Mouse (Mus musculus): ENCODE data around the gene Ptpro.

Gene Ptpro

DNA sequence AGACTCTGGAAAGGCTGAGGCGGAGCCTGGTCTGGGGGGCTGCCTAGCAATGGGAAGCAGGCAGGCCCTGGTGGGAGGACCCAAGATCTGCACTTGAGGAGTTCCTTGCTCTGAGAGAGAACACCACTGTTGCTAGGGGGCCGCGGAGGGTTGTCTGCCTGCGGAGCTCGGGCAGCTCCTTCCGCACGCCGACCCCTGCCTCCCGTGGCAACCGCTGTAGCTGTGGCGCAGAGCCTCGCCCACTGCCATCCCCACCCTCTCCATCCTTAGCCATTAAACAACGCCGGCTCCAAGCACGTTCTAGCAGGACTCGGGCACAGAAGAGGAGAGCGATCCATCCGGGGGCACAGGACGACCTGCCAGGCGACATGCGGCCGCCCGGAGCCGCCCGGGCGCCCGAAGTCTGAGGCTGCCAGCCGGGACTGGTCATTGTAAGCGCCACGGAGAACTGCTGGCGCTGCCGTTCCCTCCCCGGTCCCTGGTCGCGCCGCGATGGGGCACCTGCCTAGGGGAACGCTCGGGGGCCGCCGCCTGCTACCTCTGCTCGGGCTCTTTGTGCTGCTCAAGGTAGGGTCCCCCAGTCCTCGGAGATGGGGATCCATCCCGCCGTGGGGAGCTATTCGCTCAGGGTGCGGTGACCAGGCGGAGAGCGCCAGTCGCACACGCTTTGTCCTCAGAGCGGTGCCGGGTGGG, at the start of gene Ptpro:
Gene Ptpro (plus strand): TSS at position 126 of the 693 bp plus-strand sequence.
- DNase-seq (ENCODE audit: low read depth in 2 of 2, low spot score in 2 of 2) = no peak

DNA sequence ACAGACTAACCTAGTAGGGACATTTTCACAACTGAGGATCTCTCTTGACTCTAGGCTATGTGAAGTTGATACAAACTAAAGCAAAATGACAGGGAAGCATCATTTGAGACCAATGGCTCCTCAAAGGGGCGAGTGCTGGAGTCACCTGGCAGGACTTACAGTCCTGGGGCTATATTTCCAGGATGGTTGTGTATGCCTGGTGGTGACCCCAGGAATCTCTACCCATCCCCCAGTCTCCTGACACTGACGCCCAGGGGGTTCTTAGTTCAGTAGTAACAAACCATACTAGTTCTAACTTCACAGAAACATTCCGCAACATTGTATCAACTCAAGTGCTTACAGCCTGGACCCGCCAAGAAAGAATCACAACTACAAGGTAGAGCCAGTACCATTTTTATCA, 49.5 kb upstream of the Ptpro start:
- DNase-seq (ENCODE audit: low read depth in 2 of 2, low spot score in 2 of 2) = no peak

DNA sequence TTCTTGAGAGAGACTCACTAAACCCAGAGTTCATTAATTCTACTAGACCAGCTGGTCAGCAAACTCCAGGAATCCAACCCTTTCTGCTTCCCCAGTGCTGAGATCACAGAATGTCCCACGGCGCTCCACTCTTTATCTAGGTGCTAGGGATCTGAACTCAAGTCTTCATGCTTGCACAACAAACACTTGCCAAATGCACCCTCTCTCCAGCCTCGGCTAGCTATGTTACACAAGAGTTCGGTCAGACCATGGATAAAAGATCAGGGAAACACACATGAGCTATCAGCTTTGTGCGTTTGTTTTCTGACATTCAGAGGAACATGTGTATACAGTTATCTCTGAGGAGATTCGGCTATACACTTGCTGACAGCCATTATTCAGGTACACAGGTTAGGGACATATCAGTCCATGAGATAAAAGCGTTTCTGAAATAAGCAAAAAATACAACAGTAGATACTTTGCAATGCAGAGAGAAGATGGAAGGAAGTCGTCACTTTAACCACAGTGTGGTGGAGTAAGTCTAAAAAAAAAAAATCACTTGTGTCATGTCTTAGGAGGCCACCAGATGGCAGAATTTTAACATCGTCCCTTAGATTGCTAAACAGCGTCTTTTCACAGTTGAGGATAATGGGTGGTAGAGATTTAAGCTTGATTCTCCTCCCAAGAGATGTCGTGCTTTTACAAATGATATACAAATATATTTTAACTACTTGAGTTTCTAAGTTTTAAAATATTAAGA, 46.3 kb upstream of the Ptpro start:
- DNase-seq (ENCODE audit: low read depth in 2 of 2, low spot score in 2 of 2) = no peak

DNA sequence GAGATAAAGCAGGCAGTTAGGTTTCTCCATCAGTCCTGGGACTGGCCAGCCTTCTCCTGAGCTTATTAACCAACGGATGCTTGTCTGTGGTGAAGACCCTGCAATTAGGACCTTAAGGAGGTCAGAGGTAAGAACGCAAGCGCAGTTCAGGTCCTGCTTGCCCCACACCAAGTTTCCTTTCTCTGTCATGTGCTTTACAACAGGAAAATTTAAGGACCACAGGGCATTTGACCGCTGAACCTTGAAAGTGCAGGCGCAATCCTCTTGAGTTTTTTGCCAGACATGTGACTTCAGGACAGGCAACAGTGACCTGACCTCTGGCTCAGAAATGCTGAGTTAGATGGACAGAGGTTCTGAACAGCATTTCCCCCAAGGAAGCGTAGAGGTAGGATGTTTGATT, 45.0 kb upstream of the Ptpro start:
- no peak for DNase-seq (ENCODE audit: low read depth in 2 of 2, low spot score in 2 of 2)

DNA sequence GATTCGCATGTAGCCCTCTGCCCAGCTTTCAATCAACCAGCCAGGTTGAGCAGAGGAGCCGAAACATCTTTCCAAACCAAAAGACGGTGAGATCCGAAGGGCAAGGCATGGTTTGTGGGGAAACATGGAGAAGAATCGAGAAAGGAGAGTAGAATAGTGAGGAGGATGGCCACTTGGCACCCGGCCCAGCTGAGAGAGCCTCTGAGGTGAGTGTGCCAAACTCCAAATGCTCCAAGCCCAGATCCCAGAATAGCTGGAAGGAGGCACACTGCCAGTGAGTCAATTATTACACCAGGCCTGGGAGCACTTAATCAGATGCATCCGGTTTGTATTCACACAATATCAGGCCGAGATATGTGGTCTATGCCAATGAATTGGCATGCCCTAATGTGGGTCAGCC, 42.1 kb upstream of the Ptpro start:
- no peak for DNase-seq (ENCODE audit: low read depth in 2 of 2, low spot score in 2 of 2)

DNA sequence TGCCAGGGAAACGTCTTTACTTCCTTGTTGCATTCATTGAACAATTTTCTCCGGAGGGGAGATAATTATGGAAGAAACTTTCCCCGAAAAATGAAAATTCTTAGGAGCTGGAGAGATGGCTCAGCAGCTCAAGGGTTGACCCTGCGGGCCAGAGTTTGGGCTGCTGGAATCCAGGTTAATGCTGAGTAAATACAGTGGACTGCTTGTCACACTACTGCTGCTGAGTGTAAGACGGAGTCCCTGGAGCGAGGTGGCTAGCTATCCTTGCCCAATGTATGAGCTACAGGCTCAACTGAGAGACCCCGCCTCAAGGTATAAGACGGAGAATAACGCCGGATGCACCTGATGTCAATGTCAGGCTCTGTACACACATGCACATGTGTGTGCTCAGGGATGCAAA, 41.1 kb upstream of the Ptpro start:
- DNase-seq (ENCODE audit: low read depth in 2 of 2, low spot score in 2 of 2) = no peak

DNA sequence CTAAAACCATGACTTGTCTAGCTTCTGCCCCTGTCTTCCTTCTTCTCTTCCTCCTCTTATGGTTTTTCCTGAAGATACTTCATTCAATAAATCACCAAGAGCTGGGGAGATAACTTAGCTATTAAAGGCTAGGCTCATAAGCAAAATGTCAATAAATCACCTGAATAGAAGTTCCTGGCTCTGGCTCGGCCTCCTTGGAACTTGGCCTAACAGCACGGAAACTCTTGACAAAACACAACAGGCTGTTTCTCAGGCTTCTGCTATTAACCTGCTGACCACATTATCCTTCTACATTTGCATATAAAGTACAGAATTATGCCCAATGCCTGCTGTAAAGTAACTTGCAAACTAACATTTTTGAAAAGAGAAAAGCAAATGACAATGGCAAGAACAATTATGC, 40.7 kb upstream of the Ptpro start:
- DNase-seq (ENCODE audit: low read depth in 2 of 2, low spot score in 2 of 2) = no peak

DNA sequence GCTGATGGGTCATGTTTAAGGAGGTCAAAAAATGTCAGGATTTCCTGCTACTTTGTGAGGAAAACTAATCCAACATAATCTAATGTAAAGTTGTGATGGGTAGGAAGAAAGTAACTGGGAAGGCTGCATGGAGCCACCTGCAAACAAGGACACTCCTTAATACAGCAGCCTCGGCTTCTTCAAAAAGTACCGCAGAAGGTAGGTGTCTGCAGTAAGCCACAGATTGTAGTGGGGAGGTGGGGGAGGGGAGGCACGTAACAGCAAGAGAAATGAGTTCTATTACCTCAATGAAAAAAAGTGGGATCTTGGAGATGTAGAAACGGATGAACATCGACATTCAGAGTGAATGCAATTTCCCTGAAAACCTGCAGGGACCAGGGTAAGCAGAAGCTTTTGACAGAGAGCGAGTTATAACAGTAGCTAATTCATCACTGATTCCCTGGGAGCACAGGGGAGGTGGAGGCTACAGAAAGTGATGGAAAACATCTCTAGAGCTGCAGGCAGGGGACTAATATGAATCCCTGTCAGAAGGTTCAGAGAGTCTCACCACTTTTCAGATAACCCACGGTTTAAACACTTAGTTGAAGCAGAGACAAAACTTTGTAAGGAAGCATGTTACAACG, 34.2 kb upstream of the Ptpro start:
- DNase-seq (ENCODE audit: low read depth in 2 of 2, low spot score in 2 of 2) = no peak

DNA sequence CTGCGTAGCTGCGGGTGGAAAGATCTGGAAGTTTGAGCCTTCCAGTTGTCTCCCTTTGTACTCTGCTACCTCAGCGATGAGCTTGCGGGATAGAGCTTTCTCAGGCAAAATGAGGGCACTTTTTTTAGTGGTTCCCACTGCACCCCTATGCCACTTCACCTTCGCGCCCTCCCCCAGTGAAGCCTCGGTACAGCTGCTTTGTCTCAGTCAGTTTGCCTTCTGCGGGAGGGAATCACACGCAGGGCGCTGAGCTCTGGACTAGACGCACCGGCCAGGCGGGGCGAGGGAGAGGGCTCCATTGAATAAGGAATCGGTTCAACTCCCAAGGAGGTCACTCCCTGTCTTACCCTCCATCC, 746 bp downstream of the Ptpro start:
- no peak for DNase-seq (ENCODE audit: low read depth in 2 of 2, low spot score in 2 of 2)

DNA sequence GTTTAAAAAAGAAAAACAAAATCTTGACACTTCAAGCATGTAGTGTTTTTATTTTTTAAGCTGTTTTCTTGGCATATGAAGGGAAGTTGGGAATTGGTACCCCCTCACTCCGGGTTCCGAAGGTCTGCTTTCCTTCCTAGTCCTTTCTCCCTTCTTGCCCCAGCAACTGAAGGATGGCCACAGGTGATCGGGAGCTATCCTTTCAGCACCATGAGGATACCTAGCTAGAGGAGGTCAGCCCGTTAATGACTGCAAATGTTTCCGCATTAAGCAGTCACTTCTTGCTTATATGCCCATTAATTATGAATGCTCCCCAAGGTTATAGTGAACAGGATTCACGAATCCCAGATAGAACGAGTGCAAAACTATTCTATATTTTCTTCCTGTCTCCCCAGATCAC, 1.3 kb downstream of the Ptpro start:
- DNase-seq (ENCODE audit: low read depth in 2 of 2, low spot score in 2 of 2) = no peak

DNA sequence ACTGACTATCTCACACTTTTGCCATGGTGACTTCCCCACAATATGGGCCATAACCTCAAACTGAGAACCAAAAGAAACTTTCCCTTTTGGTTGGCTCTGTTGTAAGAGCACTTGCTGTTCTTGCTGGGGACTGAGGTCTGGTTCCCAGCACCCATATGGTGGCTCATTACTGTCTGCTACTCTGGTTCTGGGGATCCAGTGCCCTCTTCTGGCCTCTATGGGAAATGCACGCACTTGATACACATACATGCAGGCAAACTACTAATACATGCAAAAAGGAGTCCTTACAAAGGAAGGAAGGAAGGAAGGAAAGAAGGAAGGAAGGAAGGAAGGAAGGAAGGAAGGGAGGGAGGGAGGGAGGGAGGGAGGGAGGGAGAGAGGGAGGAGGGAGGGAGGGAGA, 8.9 kb downstream of the Ptpro start:
- DNase-seq (ENCODE audit: low read depth in 2 of 2, low spot score in 2 of 2) = no peak

DNA sequence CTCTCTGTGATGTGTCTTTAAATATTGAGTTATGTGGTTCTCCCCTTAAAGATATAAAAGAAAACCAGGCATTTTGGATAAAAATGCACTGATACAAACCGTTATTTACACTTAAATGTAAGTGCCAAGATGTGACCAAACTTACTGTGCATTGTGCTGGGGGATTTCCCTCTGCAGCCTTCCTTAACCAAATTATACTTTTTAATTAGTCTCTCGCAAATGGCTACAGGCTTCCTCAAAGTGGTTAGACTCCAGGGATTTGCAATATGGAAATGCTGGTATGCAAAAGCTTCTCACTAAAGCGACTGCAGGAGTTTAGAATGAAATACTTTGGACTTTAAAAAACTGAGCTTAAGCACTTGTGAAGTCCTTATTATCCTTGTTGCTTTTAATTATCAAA, 10.0 kb downstream of the Ptpro start:
- DNase-seq (ENCODE audit: low read depth in 2 of 2, low spot score in 2 of 2) = no peak

DNA sequence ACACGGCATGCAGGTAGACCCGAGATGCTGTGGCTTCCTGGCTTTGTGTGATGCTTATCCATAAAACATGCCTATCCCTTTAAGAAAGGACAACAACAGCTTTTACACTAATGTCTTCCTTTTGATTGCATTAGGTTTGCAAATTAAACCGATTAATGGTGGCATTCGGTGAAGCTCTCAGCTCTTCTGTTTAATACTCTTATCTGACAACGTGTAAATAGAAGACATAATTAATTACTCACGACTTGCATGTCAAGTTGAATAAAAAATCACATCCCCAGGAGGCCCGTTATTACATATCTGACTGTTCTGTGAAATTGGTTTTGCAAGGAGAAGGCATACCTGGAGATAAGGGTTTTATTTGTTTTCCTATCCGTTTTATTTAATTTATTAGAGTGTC, 15.9 kb downstream of the Ptpro start:
- no peak for DNase-seq (ENCODE audit: low read depth in 2 of 2, low spot score in 2 of 2)

DNA sequence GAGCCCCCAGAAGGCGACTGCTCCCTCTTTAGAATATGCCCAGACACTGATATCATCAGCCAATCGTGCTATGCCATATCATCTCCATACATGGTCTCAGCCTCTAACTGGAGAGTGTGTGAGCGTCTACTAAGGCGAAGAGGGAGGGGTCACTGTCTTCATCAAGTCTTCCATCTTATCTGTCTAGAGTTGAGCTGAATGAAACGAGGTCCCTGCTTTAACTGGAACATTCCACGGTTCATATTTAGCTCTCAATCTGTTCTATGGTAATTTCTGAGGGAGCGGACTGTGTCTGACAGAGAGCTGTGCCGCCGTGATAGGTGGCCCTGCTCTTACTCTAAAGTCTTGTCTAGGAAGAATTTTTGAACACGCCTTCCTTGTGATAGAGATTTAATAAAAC, 16.5 kb downstream of the Ptpro start:
- DNase-seq (ENCODE audit: low read depth in 2 of 2, low spot score in 2 of 2) = no peak

DNA sequence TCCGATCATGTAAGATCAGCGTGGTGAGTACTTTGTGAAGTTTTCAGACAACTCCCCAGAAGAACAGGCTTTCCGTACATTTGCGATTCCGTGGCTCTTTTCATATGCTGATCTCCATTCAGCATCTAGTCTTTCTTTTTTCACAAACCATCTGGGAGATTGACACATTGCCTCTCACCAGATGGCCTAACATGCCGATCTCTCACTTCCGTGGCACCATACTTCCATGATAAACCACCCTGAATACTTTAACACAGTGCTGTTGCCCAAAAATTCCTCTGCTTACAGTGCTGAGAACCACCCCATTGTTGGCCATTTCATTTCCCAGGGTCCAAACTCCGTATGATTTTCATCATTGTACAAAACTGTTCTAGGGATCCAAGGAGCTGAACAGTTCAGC, 20.4 kb downstream of the Ptpro start:
- no peak for DNase-seq (ENCODE audit: low read depth in 2 of 2, low spot score in 2 of 2)

DNA sequence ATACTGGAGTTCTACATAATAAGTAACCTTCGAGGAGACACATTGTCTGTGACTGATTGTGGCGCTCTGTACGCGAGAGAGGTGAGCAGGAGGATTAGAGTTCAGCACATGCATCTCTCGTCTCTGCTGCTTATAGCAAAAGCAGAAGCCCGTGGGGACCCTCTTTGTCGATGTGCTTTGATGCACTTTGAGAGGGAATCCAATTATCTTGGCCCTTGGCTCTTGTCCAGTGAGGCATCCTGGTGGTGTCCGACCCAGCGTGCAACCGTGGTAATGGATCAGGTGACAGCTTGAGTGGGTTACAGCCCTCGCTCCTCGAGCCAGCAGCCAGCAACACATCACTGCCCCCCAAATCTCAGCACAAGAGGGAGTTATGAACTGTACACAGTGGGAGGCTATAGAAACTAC, 25.5 kb downstream of the Ptpro start:
- no peak for DNase-seq (ENCODE audit: low read depth in 2 of 2, low spot score in 2 of 2)

DNA sequence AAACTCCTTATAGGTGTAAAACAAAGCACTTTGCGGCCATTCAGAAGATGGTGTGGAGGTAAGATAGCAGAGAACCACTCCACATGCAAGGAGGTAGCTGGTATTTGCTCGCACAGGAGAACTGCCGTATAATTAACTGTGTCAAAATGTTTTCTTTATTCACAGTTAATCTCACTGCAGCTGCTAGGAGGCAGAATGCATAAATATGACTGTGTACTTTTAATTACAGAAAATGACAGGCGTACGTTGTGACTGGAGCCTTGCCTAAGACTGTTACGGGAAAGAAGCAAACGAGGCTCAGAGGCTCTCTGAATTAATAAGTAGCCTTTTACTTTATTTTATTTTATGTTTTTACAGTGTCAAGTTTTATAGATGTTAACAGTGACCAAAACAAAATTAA, 27.5 kb downstream of the Ptpro start:
- no peak for DNase-seq (ENCODE audit: low read depth in 2 of 2, low spot score in 2 of 2)

DNA sequence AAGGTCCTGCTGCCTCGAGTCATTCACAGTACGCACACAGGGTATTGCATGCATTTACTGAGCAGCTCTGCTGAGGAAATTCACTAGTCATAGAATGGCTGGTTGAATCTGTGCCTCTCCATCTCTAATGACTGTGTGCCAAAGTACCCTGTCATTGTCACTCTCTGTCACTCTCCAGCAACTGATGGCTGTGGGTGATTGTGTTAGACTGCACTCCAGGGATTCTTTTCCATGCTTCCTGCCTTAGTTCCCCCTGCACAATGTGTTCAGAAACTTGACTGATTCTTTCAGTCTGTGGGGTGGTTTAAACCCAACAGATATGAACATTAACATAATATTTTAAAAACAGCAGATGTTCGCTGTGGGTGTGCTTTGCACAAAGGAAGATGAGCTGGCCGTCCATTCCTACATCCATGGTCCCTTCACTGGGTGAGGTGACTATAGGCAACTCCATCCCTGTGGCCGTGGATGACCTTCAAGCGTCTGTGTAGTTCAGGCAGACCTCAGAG, 29.5 kb downstream of the Ptpro start:
- DNase-seq (ENCODE audit: low read depth in 2 of 2, low spot score in 2 of 2) = no peak

DNA sequence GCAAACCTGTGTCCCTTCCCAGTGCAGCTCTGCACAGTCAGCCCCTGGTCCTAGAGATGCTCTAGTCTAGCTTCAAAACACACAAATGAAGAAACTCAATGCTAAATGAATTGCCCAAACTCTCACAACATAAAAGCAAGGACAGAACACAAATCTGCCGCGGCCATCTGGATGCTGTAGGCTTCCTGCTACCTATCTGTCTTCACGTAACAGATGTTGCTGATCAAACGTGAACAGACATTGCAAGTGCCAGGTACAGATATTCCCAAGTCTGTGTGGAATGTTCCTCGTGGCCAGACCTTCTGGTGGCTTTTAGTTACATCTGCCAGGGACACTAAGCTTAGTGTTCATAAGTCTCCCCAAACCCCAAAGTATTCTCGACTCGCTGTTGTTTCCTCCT, 29.9 kb downstream of the Ptpro start:
- no peak for DNase-seq (ENCODE audit: low read depth in 2 of 2, low spot score in 2 of 2)

DNA sequence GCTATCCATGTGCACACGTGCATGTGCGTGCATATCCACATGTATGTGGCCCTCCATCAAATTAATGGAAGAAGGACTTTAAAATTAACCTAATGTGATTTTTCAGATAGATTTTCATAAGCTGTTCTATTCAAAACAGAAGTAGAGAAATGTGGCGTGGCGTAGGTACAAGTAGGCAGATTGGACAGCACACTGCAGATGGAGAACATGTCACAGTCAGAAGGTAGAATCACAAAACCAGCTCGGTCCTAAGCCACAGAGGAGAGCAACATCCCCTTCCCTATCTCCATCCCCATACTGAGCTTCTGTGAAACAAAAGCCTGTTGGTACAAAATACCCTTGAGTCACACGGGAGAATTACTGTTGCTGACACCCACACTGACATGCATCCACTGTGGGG, 34.3 kb downstream of the Ptpro start:
- DNase-seq (ENCODE audit: low read depth in 2 of 2, low spot score in 2 of 2) = no peak

DNA sequence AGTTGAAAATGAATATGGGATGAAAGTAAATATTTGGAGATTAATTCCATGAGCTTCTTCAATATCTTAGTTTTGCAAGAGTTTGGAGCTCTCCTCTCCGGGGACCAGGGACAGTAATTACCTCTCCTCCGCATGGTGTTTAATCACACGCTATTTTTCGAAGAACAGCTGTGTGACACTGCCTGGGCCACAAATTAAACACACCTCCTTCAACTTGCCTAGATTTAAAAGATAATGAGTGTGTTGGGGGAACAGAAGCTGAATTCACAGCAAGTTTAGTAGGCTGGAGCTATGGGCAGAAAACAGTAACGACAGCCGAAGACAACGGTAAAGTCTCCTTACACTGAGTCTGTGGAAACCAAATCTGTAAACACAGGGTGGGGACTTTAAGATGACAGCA, 35.7 kb downstream of the Ptpro start:
- DNase-seq (ENCODE audit: low read depth in 2 of 2, low spot score in 2 of 2) = no peak

DNA sequence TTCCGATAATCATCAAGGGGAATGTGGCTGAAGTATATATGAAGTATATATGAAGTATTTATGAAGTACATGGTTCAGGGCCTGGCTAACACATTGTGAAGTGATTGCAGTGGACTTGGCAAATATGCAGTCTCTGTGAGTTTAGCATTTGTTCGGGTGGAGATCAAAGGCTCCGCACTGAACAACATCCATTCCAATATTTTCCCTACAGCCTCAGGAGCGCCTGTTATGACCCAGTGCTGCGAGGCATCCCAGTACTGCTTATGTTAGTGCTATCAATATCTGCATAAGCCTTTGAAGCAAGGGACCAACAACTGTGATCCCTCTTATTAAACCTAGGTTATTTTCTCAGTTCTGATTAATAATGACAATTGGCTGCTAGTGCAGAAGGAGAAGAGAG, 36.1 kb downstream of the Ptpro start:
- DNase-seq (ENCODE audit: low read depth in 2 of 2, low spot score in 2 of 2) = no peak

DNA sequence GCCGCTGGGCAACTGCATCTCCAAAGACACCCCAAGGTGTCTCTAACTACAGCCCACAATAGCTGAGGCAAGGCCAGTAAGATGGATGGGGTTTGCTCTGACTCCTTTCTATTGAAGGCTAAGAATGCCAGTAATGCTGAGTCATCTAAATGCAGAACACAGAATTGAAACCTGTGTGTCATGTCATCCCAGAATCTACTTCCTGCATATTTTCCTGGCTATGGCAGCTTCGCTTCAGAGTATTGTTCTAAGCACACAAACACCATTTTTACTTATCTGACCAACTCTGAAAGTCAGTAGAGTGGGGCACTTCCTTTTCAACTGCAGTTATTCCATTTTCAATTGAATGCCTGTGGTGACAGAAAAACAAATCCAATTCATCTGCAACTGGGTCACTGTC, 40.3 kb downstream of the Ptpro start:
- no peak for DNase-seq (ENCODE audit: low read depth in 2 of 2, low spot score in 2 of 2)
